Mouse (Mus musculus): ENCODE results near the gene Ercc2.

Ercc2 gene

GRCm38 (mm10) chr7:19405417-19405816 is 23.6 kb downstream of the Ercc2 start:
- in situ Hi-C loops (cut with MboI, MseI) = no loop called here

DNA sequence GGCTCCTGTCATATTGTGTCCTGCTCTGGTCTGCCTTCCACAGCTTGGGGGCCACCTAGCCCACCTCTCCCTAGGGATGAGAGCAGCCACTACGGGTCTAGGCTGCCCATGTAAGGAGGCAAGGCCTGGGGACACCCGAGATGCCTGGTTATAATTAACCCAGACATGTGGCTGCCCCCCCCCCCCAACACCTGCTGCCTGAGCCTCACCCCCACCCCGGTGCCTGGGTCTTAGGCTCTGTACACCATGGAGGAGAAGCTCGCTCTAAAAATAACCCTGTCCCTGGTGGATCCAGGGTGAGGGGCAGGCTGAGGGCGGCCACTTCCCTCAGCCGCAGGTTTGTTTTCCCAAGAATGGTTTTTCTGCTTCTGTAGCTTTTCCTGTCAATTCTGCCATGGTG is 27.9 kb downstream of the Ercc2 start:
- in situ Hi-C loops (cut with MboI, MseI) = no loop called here

DNA sequence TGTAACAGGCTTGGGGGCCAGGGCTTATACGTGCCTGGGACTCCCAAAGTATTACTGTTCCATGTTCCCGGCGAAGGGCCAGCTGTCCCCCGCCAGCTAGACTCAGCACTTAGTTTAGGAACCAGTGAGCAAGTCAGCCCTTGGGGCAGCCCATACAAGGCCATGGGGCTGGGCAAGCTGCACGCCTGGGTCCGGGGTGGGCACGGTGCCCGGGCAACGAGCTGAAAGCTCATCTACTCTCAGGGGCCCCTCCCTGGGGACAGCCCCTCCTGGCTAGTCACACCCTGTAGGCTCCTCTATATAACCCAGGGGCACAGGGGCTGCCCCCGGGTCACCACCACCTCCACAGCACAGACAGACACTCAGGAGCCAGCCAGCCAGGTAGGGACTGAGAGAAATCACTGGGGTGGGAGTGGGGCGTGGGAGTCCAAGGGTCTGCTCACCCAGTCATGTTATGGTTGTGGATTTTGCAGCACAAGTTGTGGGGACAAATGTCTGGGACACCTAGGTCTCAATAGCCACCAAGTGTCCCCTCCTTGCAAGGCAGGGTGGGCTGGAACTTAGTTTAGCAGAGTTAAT is 29.0 kb downstream of the Ercc2 start:
- in situ Hi-C loops (cut with MboI, MseI) = no loop called here

DNA sequence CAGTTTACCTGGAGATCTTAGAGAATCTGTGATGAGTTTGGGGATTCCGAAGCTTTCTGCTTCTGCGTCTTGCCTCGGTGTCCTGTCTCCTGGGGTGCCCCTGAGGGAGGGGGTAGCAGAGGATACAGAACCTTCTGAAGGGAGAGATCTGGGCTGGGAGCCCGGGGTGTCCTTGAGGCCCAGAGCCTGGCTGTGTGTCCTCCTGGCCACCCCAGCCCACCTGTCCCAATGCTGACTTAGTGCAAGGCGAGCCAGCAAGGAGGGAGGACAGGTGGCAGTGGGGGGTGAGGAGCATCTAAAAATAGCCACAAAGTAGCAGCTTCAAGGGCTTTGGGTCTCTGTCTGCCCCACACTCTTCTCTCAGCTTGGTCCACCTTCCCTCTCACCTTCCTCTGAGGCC is 30.0 kb downstream of the Ercc2 start:
- in situ Hi-C loops (cut with MboI, MseI) = no loop called here

GRCm38 (mm10) chr7:19413525-19413924 is 31.7 kb downstream of the Ercc2 start:
- in situ Hi-C loops (cut with MboI, MseI) = no loop called here

GRCm38 (mm10) chr7:19416590-19416989 is 34.8 kb downstream of the Ercc2 start:
- in situ Hi-C loops (cut with MboI, MseI) = no loop called here

GRCm38 (mm10) chr7:19420121-19420520 is 38.3 kb downstream of the Ercc2 start:
- in situ Hi-C loops (cut with MboI, MseI) = no loop called here

DNA sequence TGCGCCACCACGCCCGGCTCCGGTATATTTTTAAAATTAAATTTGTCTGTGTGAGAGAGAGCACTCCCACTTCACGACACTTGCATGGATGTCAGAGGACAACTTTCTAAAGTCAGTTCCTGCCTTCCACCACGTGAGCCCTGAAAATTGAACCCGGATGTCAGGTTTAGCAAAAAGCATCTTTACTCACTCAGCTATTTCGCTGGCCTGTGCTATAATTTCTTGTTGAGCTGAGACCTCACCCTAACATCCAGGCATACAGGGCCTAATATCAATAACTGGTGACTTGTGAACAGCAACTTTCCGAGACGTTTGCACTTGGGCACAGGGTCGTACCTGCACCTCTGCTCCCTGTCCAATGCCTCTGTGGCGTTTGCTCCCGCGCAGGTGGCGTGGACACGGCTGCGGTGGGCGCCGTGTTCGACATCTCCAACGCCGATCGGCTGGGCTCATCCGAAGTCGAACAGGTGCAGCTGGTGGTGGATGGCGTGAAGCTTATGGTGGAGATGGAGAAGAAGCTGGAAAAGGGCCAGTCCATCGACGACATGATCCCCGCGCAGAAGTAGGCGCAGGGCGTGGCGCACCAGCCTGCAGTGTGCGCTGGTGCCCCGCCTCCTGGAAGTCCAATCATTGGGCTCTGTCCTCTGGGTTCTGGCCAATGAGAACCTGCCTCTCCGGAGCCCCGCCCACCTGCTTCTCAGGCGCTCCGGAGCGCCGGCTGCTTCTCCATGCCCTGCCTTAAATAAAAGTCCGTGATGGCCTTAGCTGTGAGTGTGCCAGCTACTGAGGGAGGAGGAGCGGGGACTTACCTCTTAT is 39.2 kb downstream of the Ercc2 start:
- in situ Hi-C loops (cut with MboI, MseI) = no loop called here

- in situ Hi-C loops (cut with MboI, MseI) = no loop called here
These were observed 41.3 kb downstream of the Ercc2 start for GRCm38 (mm10) chr7:19423083-19423482.

DNA sequence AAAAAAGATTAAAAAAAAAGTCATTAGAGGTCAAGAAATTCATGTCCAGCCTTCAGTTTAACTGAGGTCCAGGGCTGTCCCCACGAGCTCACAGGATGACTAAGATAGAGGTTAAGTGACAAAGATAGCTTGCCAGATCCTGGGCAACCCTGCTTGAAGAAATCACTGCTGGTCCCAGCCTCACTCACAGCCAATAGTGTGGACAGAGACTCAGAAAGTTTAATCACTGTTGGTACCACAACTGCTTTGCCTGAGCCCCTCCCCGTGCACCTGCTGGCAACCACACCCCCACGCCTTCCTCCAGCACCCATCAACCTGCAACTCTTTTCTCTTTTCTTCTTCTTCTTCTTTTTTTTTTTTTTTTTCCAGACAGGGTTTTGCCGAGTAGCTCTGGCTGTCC is 42.2 kb downstream of the Ercc2 start:
- in situ Hi-C loops (cut with MboI, MseI) = no loop called here

DNA sequence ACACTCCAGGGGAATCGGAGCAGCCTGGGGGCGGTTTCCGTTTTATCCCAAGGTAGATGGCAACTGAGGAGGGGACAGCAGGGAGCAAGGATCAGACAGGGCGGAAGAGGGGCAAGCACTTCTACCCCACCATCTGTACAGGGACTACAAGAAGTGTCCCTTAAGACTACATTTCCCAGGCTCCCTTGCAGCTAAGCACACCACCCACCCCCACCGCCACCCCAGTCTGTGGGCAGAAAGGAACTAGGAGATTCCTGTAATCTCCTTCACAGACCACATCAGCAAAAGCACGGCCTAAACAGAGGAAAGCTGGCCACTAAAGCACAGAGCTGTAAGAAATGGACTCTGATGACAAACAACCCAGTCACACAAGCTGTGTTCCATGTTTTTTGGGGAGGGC is 44.5 kb downstream of the Ercc2 start:
- in situ Hi-C loops (cut with MboI, MseI) = no loop called here

DNA sequence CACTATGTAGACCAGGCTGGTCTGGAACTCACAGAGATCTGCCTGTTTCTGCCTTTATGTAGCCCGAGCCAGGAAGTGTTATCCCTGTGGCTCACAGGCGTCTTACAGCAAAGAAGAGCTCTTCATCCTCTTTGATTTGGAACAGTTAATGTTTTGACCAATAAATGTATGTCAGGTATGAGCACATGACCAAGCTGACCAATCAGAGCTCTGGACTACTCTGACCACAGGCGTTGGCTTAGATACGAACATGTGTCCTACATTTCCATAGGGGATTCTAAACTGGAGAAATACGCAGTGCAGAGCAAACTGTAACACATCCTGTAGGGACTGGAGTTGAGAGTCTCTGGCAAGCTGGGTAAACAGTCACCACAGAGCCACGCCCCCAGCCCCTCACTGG is 45.1 kb downstream of the Ercc2 start:
- in situ Hi-C loops (cut with MboI, MseI) = no loop called here

DNA sequence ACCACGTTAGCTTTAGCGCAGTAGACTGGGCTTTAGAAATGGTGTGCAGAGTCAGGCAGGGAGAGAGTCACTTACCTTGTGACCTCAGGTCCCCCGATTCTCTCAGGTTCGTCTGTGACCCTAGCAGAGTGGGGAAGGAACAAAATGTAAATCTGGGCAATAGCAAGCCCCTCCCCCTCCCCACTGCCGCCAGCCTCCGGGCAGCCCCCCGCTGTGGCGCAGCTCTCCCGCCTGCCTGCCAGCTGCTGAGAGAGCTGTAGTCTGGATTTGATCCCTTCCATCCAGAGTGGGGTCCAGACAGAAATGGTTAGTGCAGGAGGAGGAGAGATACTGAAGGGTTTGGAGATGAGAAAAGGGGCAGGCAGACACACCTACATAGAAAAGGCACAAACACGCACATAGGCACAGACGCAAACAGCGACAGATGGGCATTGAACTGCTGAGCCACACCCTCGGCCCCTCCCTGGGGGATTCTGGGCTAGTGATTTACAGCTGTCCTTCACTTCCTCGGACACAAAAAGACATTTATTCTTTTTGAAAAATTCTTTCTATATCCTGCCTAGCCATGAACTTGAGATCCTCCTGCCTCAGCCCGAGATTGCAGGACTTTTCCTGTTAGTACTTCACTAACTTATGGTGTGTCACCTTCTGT is 46.3 kb downstream of the Ercc2 start:
- in situ Hi-C loops (cut with MboI, MseI) = no loop called here

DNA sequence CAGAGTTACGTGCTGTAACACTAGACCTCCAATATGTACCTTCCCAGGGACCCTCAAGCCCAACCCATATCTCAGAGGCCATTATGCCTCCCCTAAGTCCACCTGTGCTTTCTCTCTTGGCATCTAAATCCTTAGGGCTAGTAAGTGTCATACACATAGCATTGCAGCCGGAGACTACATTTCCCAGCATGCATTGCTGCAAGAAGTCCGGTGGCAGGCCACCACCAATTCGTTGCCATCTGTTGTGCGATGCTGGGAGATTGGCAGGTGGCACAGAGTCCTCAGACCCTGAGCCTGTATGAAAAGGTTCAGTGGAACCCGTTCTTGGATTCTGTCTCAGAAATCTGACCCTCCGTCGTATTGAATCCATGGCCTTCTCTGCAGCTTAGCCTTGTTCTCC is 47.9 kb downstream of the Ercc2 start:
- in situ Hi-C loops (cut with MboI, MseI) = no loop called here

DNA sequence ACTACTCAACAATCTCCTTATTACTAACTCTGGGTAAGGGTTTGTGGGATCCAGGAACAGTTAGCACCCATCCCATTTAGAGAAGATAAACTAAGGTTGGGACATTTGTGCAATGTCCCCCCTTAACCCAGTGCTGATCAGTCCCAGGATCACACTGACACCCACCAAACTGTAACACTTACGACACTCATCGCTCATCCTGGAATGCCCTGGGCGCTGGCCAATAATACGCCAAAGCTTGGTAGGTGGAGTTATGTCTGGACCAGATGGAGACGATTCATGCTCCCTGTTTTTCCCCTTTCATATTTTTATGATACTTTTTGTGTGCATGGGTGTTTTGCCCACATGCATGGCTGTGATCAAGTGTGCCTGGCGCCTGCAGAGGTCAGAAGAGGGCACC is 48.6 kb downstream of the Ercc2 start:
- in situ Hi-C loops (cut with MboI, MseI) = no loop called here

GRCm38 (mm10) chr7:19432475-19432874 is 50.7 kb downstream of the Ercc2 start:
- in situ Hi-C loops (cut with MboI, MseI) = no loop called here

DNA sequence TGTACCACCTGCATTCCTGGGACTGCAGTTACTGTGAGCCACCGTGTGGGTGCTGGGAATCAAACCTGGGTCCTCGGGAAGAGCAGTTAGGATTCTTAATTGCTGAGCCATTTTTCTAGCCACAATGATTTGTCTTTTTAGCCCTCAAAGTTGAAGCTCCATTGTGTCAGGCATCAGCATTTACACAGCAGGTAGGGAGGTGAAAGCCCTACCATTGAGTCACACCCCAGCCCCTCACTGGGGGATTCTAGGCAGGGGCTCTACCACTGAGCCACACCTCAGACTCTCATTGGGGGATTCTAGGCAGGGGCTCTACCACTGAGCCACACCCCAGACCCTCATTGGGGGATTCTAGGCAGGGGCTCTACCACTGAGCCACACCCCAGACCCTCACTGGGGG is 54.5 kb downstream of the Ercc2 start:
- in situ Hi-C loops (cut with MboI, MseI) = no loop called here

DNA sequence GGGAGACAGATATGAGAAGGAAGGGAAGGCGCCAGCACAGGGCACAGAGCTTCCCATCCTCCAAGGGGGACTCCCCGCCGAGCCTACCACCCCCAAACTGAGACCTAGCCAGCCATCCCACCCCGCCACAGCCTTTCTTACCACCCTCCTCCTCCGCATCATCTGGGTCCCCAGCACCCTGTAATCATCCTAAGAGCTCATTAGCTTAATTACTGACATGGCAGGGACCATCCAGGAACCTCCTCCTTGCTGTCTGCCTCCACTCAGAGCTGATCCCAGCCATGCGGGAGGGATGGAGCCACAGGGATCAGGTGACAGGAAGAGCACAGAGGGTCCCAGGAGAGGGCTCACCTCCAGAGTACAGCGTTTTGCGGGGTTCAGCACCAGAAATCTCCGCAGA is 55.2 kb downstream of the Ercc2 start:
- in situ Hi-C loops (cut with MboI, MseI) = no loop called here

GRCm38 (mm10) chr7:19441448-19442091 is 59.8 kb downstream of the Ercc2 start:
- in situ Hi-C loops (cut with MboI, MseI) = no loop called here

GRCm38 (mm10) chr7:19443344-19443743 is 61.5 kb downstream of the Ercc2 start:
- in situ Hi-C loops (cut with MboI, MseI) = no loop called here

- in situ Hi-C loops (cut with MboI, MseI) = no loop called here
These were observed 63.0 kb downstream of the Ercc2 start for GRCm38 (mm10) chr7:19444801-19445200.
